Mouse (Mus musculus): ENCODE data around the gene Bet1l.

Bet1l gene

DNA sequence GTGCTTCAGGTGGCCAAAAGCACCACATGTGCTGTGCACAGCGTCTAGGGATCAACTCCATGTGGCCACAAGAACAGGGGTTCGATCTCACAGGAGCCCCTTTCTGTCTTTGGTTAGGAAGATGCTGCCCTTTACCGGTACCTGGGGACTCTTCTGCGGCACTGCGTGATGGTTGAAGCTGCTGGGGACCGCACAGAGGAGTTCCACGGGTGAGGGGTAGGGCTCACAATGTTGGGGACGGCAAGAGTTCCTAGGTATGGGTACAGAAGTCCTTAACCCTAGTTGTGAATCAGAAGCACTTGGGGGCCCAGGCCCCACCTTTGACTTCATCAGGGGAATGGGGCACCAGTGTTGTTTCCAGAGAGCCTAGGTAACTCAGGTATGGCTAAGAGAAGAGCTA, 1.4 kb upstream of the Bet1l start:
- no peak for DNase-seq (ENCODE audit: low read depth)

DNA sequence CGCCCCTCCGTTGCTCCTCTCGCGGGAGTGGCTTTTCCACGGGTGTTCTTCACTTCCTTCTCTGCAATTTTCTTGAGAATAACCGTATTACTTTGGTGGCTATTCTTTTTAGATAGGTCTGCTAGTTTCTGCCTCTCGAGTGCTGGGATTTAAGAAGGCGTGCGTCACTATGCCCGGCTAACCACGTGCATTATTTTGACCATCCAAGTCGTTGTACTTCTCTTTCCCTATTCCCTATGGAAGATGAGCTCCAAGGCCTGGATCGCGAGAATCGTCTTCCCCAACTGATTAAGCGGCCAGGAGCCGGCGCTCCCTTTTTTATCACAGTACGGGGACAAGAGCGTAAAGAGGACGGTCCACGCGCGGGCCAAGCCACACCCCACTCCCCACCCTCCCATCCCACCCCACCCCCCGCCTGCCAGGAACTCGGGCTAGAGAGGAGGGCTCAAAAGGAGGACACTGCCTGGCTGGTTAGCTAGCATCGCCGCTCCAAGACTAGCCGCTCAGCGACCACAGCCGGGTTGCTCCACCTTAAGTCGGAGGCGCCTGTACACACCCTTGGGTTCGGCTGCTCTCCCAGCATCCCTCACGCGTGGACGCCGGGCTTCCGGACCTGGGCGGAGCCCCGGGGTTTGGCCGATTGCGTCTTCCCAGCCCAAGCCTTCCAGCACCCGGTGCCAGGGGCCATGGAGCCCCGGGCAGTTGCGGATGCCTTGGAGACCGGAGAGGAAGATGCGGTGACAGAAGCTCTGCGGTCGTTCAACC, 410 bp downstream of the Bet1l start, which contains the start of gene Ric8a:
Ric8a (plus strand) TSS at position 173 of the 765 bp plus-strand sequence.
- peak; percentile 92 for DNase-seq (ENCODE audit: low read depth)

DNA sequence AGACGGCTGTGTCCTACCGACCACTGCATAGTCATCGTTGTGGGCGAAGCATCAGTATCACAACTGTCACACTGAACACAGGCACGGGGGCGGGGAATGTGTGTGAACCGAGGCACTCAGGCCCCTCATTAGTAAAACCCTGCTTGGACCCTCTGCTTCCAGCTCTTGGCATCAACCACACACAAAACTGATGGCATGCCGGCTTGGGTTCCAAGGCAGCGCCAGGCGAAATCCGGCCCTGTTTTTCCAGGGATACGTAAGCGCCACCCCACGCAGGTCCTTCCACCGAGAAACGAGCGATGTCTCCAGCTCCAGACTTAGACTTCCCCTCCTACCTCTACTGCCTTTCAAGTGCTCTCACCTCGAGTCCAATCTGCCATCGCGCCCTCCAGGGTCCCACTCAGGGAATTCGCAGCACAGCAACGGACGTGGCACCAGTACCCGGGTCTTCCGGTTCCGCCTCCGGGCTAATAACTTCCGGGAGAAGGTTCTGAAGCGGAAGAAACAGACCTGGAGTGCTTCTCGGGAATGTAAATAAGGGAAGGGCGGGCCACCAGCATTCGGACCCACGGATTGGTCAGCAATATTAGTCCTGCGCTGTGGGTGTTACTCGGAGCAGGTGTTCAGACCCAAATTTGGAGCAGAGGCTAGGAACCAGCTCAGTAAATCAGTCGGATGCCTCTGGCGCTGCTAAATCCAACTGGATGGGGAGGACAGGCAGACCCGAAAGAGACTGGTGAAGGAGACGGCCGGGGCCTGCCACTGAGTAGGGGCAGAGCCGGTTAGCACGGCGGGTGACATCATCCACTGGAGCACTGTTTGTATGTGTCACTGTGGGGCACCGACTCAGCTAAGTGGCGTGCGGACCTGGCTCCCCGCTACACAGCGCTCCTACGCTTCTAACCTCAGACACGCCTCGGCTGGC, 1.3 kb downstream of the Bet1l start, which contains the start of gene Gm45785:
Gm45785 (minus strand) TSS at position 472 of the 925 bp plus-strand sequence.
- DNase-seq (ENCODE audit: low read depth), result peak; percentile 92

DNA sequence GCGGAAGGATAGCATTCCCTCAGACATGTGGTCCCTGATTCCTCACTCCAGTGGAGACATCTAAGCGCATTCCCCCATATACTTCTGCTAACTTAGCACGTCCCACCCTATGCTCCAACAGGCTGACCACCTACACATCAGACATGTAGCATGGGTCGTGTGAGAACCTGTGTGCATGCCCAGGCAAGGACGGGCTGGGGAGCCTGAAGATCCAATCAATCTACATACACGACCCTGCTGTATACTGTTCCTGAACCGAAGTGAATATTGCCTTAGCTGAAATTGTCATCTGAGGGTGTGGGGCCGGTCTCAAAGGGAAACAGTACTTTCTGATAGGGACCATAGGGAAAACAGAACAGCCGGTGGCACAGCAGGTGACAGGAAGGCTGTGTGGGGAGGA, 2.2 kb downstream of the Bet1l start:
- DNase-seq (ENCODE audit: low read depth), result no peak

DNA sequence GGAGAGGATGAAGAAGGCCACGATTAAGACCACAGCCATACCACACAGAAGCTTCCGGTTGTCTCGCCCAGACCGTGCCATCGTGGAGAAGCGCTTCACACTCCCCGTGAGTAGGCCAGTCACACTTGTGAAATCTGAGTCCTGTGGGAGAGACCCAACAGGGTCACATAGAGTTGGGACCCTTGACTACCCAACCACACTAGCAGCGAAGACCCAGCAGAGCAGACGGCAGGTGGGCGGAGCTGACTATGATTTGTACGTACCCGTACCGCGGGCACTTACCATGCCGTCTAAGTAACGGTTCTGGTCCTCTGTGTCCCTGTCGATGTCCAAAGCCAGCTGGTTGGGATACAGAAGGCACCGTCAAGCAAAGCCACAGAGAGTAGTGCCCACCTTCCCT, 2.9 kb downstream of the Bet1l start:
- DNase-seq (ENCODE audit: low read depth), result no peak

DNA sequence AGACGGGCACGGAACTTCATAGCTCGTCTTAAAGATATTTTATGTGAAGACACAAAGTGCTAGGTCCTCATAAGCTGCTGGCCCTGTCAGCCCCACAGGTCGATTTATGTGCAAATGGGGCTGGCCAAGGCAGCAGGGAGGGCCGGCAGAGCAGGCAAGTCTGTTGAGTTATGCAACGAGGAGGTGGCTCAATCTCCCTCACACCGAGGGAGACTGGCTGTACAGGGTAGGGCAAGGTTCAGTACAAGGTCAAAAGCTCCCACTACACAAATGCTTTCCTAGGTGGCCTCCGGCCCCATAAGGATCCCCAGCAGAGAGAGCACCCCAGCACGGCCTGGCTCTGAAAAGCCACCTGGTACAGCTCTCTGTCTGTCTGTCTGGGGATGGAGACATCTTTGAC, 4.0 kb downstream of the Bet1l start:
- no peak for DNase-seq (ENCODE audit: low read depth)

DNA sequence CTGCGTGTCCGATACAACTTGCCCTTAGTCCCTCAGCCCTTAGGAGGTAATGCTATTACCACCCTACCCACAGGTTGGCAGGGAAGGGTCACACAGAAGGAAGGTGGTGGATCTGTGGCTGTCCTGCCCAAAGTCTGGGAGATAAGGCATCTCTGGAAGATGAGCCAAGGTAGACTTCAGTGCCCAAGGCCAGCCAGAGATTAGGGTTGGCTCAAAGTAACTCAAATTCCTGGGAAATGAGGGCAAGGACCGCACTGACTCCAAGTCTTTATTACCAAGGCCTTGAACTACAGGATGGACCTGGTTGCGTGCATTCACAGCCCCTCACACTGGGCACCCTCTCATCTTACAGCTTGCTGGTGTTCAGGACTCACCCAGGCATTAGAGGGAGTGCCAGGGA, 5.5 kb downstream of the Bet1l start:
- DNase-seq (ENCODE audit: low read depth), result no peak

DNA sequence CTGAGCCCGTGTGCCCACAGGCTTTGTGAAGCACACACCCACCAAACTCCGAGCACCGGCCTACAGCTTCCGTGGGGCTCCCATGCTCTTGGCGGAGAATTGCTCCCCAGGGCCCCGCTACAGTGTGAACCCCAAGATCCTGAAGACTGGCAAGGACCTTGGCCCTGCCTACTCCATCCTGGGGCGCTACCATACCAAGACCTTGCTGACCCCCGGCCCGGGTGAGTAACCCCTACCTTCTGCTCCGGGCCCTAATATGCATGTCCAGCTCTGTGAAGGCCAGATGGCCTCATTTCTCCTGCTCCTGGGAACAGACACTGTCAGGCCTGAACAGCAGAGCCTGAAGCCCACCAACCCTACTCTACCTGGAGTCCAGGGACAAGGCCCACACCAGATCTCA, 8.8 kb downstream of the Bet1l start:
- DNase-seq (ENCODE audit: low read depth), result no peak

DNA sequence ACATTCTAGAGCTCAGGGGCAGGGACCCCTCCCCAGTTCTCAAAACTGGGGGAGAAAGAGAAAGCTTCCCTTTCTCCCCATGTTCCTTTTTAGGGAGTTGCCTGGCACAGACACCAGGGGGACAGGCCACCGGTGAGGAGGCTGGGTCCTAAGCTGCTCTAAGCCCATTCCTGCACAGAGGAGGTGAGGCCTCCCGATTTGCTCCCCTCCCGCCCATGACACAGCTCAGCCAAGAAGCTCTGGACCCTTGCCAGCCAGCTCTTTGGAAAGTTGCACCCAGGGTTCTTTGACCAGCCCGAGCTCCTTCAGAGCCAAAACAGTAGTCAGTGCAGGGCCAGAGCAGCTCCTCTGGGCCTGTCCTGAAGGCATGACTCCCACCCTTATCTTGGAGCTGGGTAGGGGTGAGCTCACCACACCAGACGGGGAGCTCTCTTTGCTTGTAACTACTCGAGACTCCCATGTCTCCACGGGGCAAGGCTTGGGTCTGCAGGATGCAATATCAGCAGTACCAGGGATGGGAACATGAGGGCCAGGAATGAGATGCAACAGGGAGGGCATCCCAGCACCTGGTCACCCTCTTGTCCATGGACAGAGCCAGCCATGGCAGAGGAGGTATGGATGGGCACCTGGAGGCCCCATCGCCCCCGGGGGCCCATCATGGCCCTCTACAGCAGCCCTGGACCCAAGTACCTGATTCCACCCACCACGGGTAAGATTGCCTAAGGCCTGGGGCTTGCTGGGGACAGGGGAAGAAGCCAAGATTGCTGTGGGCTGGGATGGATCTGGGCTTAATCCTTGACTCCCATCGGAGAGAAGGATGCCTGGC, 9.4 kb downstream of the Bet1l start, which contains the start of gene Odf3:
Odf3 (plus strand) TSS at position 51 of the 826 bp plus-strand sequence.
- no peak for DNase-seq (ENCODE audit: low read depth)

DNA sequence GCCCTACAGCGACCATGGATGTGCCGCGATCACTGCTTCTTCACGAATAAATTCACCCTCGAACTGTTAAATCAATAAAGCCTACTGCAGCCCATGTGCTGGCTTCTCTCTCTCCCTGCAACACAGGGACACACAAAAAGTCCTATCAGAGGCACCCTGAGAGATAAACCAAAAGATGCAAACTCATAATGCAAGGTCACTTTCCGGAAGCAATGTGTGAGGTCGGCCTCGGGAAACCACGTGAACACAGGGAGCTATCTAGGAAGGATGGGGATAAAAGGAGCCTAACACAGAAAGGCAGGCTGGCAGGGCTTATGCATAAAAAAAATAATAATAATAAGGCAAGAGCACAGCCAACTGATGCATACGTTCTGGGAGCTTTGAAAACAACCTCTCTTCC, 10.7 kb downstream of the Bet1l start:
- DNase-seq (ENCODE audit: low read depth), result no peak

DNA sequence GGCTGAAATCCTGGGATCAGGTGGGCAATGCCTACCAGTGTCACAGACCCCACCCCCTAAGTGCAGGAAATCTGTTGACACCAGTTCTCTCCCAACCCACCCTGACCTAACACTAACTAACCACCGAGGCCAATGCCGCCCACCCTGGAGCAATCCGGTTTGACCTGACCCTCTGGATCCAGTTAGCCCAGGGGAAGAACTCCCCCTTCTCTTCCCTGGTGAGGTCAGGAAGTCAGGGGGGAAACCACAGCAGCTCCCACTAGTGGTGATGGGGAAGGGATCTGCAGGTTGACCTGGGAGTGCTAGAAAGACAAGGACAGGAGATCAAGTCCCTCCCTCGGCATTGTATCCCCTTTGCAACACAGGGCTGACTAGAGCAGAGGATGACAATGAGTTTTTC, 11.7 kb downstream of the Bet1l start:
- no peak for DNase-seq (ENCODE audit: low read depth)

DNA sequence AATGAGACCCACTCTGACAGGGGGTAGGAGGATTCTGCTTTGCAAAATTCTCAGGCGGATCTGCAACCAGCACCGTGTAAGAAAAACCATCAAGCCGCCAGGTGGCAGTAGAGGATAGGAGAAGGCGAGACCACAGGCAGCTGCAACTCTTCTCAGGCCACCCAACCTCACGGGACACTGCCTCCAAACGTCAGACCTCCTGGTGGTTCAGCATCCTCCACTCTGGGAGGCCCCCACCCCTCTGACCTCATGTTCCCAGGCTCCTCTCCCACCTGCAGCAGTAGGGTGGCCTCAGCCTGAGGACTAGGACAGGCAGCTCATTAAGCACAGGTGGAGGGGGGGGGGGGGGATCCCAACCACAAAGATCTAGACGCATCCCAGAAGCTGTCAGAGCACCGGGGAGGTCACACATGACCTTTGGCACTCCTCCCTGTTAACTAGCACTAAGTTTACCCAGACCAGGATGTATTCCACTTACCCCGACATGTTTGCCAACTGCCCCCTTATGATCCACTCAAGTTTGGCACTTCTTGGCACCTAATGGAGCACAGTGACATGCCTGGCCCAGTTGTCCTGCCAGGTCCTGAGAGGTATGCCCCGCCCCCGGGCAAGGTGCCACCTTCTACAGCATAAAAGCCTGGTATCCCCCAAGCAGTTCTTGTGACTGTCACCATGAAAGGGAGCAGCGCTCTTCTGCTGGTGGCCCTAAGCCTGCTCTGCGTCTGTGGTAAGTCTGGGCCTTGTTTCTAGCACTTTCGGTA, 12.3 kb downstream of the Bet1l start, which contains the start of gene Scgb1c1:
Scgb1c1 (plus strand) TSS at position 643 of the 761 bp plus-strand sequence.
- DNase-seq (ENCODE audit: low read depth), result peak; percentile 94

DNA sequence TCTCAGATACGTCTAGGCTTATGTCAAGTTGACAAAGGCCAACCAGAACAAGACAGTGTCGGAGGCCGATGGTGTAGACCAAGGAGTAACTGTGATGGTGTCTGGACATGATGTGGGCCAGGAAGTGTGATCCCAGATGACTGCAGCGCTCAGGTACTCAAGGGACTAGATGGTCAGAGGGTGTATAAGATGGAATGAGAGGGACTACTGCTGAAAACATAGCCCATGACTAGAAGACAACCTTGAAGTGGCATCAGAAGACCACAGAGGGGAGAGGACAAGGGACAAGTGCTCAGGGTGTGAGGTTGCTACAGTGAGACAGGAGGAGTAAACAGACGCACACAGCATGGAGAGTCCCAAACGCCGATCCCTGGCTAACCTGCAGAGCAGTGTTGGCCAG, 13.6 kb downstream of the Bet1l start:
- no peak for DNase-seq (ENCODE audit: low read depth)

DNA sequence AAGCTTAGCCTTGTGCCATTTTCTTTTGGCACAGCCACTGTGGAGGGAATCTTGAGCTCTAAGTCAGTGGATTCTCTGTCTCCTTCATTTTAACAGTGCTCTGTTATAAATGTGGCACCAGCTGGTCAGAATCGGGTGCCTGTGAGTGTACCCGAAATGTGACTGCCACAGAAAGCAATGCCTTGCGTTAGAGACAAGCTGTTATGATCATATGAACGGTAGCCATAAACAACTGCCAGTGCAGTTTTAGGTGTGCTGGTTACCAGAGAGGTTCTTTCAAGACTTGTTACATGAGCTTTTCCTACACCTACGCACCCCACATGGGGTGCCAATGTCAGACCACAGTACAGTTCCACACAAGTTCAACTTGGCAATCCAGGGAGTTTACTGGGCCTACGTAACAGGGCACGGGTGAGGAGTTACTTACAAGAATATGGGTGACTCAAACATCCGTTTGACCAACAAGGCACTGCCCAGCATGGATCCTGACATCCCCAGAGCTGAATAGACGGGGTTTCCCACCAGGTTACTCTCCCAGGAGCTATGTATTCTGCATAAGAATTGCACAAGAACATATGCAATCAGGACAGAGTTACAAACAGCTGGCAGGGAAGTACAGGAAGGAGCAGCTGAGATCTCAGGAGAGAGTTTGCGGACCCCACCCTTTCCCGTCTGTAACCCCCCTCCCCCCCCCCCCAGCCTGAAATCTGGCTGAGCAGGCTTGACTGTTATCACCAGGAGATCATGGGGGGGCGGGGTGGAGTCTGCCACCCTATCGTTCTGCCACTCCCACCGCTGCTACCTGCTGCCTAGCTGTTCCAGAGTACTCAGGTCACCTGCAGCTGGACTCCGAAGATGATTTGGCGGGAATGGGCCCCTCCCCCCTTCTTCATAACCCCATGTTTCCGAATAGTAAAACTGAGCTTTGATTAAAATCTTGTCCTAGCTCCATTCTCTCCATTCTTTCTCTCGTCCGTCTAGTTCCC, 16.3 kb downstream of the Bet1l start:
- DNase-seq (ENCODE audit: low read depth), result no peak

DNA sequence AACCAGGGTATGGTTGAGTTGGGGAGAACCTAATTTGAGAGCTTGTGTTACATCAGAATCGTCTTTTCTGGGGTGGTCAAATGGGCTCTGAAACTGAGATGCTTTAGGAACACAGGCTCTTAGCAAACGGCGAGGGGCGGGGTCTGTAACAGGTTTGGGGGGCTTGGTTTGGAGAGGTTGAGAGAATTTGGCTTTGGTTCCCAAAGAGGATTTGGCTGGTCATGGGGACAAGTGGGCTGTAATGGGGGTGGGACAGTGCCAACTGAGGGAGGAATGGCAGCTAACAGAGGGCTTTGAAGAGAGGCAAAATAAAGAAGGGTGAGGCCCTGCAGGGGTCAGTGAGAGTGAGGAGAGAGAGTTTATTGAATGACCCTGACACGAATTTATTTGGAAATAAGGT, 17.8 kb downstream of the Bet1l start:
- DNase-seq (ENCODE audit: low read depth), result no peak

DNA sequence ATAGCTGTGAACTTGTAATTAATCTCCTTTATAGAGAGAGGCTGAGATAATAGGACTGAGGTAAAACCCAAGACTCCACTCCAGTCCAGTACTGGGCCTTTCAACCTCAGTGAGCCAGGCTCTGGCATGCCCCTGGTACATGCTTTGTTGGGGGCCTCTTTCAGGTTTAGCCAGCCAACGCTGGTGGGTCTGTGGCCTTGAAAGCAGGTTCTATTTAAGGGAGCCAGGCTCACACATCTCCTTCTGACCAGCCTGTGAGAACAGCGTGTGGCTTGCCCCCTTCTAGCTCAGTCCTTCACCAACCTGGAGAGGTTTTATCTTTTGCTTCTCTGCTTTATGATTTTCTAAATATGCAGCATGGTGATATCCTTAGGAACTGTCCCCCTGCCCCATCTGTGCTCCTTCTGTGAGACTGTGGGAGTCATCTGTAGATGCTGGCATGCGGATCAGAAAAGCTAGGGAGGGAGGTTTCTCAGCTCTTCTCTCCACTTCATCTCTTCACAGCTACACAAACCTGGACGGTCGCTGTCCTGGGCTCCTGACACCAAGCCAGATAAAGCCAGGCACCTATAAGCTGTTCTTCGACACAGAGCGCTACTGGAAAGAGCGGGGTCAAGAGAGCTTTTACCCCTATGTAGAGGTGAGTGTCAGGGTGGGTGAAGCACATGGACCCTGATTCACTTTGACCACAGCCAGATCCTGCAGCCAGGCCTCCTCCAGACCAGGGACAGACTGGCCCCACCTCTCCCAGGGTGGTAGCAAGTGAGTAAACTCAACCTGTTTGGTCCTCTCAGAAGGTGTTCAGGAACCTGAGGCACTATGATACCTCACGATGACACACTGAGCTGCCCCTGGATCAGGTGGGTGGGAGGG, 20.9 kb downstream of the Bet1l start:
- DNase-seq (ENCODE audit: low read depth), result no peak

DNA sequence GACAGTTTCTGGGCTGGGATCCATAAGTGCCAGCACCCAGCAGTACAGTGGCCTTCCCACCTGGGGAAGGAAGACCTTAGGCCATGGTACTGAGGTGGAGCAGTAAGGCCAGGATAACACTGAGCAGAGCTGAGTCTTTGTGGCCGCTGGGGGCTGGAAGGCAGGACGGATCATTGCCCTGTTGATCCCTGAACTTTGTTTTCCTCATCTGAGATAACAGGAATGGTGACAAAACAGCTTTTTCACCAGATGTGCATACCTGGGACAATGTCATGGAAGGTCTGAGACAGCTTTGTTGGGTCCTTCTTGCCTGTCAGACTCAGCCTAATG, 21.7 kb downstream of the Bet1l start:
- DNase-seq (ENCODE audit: low read depth), result no peak

DNA sequence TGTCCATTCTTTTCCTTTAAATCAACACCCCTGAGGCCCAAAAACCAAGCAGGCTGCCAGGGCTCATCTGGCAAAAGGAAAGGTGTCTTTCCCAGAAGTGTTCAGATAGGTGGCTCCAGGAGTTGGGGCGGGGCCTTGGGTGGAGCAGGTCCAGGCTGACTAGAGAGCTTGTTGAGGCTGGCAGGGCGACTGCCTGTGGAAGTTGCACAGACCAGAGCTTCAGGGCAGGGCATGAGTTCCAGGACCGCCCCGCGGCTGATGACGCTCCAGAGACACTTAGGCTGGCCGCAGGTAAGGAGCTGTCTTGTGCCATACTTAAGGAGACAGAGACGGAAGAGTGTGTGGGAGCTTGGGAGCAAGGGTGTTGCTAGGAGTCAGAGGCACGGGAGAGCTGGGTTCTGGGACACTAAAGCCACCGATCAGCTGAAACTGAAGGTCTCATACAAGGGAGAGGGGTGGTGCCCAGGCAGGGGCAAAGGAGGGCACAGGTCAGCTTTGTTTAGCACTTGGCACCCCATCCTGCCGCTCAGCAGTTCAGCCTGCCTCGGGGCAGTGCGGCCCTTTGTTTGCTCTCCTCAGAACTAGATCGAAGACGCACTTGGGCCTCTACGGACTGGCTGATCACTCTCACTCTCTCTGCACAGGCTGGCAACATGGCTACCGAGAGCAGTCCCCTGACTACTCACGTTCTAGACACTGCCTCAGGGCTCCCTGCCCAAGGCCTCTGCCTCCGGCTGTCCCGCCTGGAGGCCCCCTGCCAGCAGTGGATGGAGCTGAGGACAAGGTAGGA, 22.2 kb downstream of the Bet1l start, which contains the start of gene Urah:
Urah (plus strand) TSS at position 51 of the 790 bp plus-strand sequence.
- DNase-seq (ENCODE audit: low read depth), result no peak

Data from induced T-regulatory cell, adult 2 months (primary cell).